Mouse (Mus musculus): ENCODE measurements around the gene Prkce. TPM values are rescaled to one million over a fixed set of nuclear protein-coding genes. Genes with fewer than 3 reads are reported as not detected.

Gene Prkce
- total RNA-seq, 2 experiments from 2014 or later = 22.8 to 31.8 TPM

Other genes with a start within 250 kb of the Prkce start
- gene Srbd1, start 22.6 kb upstream of the Prkce start, total RNA-seq (2021) = 10 to 100 TPM; 17.3 to 18.3 TPM

All from adrenal gland, postnatal 10 days (tissue).